Mouse (Mus musculus) lung, postnatal 0 days (tissue): ENCODE data around the gene Cbx3. TPM values are rescaled to one million over a fixed set of nuclear protein-coding genes. Genes with fewer than 3 reads are reported as not detected.

Experiments
- ATAC-seq: fragments of 200-750 bp; cut with Nextera tagmentation; 2 replicates; pipeline ENCODE4 v1.8.0; 2017; ENCODE audit warnings: moderate library complexity
- DNase-seq: peaks from one replicate; pipeline ENCODE4 v3.0.0-alpha.2; 2016; ENCODE audit warnings: low spot score
- H3K27ac ChIP-seq: fragments of 300-500 bp; sonication (generic); 2 replicates; pipeline ENCODE4 v1.5.1; 2014; ENCODE audit warnings: antibody characterized with exemption, mild to moderate bottlenecking, low read length, mixed read lengths
- H3K27me3 ChIP-seq: fragments of 300-500 bp; sonication (generic); replicated peaks from 2 replicates; pipeline ENCODE4 v1.6.1; 2014; ENCODE audit warnings: low read length, mixed read lengths; ENCODE audit not compliant: insufficient read depth
- H3K36me3 ChIP-seq: fragments of 300-500 bp; sonication (generic); 2 replicates; pipeline ENCODE4 v1.6.1; 2014; ENCODE audit warnings: low read length, mixed read lengths; ENCODE audit not compliant: insufficient read depth
- H3K4me1 ChIP-seq: fragments of 300-500 bp; sonication (generic); 2 replicates; pipeline ENCODE4 v1.6.1; 2014; ENCODE audit warnings: antibody characterized with exemption, low read depth, low read length, mixed read lengths; ENCODE audit not compliant: insufficient read depth
- H3K4me2 ChIP-seq: fragments of 300-500 bp; sonication (generic); replicated peaks from 2 replicates; pipeline ENCODE4 v1.6.1; 2014; ENCODE audit warnings: low read depth, mild to moderate bottlenecking, low read length, moderate library complexity, mixed read lengths
- H3K4me3 ChIP-seq: fragments of 300-500 bp; sonication (generic); 2 replicates; pipeline ENCODE4 v1.5.1; 2014; ENCODE audit warnings: low read depth, low read length
- H3K9ac ChIP-seq: fragments of 300-500 bp; sonication (generic); replicated peaks from 2 replicates; pipeline ENCODE4 v1.6.1; 2014; ENCODE audit warnings: low read depth, mild to moderate bottlenecking
- H3K9me3 ChIP-seq: fragments of 300-500 bp; sonication (generic); 2 replicates; pipeline ENCODE4 v1.6.1; 2016; ENCODE audit warnings: low read length, mixed read lengths
- CTCF ChIP-seq: IDR thresholded peaks from 2 replicates; pipeline ENCODE4 v1.5.1; 2016; ENCODE audit warnings: antibody characterized with exemption, mild to moderate bottlenecking
- EP300 ChIP-seq: IDR thresholded peaks from 2 replicates; pipeline ENCODE4 v1.6.1; 2016; ENCODE audit warnings: antibody characterized with exemption, mild to moderate bottlenecking, control low read depth
- WGBS: fragments of 180-500 bp; shearing (Covaris S2); extraction: QIAGEN DNeasy Blood & Tissue Kit; methylation state at CpG from one replicate; pipeline ENCODE4 v1.1.7; 2014; 5-methylcytosine and 5-hydroxymethylcytosine counted together
- polyA plus RNA-seq: library from polyadenylated mRNA; unstranded; fragments of >200 nt; fragmentation: Nextera tagmentation; extraction: Ambion mirVana; gene quantifications from 2 replicates; pipeline ENCODE4 v1.2.1, GENCODE M21; 2015

The Cbx3 gene
- polyA plus RNA-seq, 1 experiment from 2014 or later, result 240 TPM

- Histone ChIP-seq H3K27me3 (no peaks in the 10 kb centered on the region), H3K27ac (no peak overlapping the region), H3K9ac (no peak overlapping the region), H3K4me1 (no peaks in the 10 kb centered on the region), H3K36me3 (peaks cover 9% of the 10 kb centered on the region), H3K9me3 (no peaks in the 10 kb centered on the region; the same call in 1 of the 2 replicates), H3K4me2 (no peak overlapping the region), H3K4me3 (no peak overlapping the region)
- 92% methylated on average over 5 of the region's 5 CpGs for WGBS
- TF ChIP-seq EP300 (no peak), CTCF (no peak)
- DNase-seq, result no peak
- ATAC-seq, result no peak
Observed at GRCm38 (mm10) chr6:51486731-51487130, 16.6 kb downstream of the Cbx3 start.

- no peak for ATAC-seq
- 55% methylated on average over 2 of the region's 2 CpGs for WGBS
Observed at GRCm38 (mm10) chr6:51489787-51490186, 19.6 kb downstream of the Cbx3 start.

GRCm38 (mm10) chr6:51497321-51498111, 27.4 kb downstream of the Cbx3 start:
- no peak overlapping the region for H3K27ac ChIP-seq
- no peaks in the 10 kb centered on the region for H3K9me3 ChIP-seq
- ATAC-seq (no peak), DNase-seq (no peak)
- no peaks in the 10 kb centered on the region for H3K4me1 ChIP-seq
- H3K9ac ChIP-seq, result no peak overlapping the region
- WGBS, result 63% methylated on average over 8 of the region's 8 CpGs
- TF ChIP-seq EP300 (no peak), CTCF (no peak)
- no peak overlapping the region for H3K4me3 ChIP-seq
- H3K27me3 ChIP-seq, result no peaks in the 10 kb centered on the region
- H3K36me3 ChIP-seq, result no peaks in the 10 kb centered on the region
- no peak overlapping the region for H3K4me2 ChIP-seq

More at GRCm38 (mm10) chr6:51489787-51490186, 19.6 kb downstream of the Cbx3 start:
- no peak overlapping the region for H3K27ac ChIP-seq
- no peaks in the 10 kb centered on the region for H3K4me1 ChIP-seq
- no peaks in the 10 kb centered on the region for H3K27me3 ChIP-seq
- no peak overlapping the region for H3K4me3 ChIP-seq
- no peaks in the 10 kb centered on the region for H3K36me3 ChIP-seq
- no peak overlapping the region for H3K4me2 ChIP-seq
- DNase-seq, result no peak
- no peak overlapping the region for H3K9ac ChIP-seq
- TF ChIP-seq EP300 (no peak), CTCF (no peak)
- H3K9me3 ChIP-seq, result no peaks in the 10 kb centered on the region; the same call in 1 of the 2 replicates

- H3K27me3 ChIP-seq, result no peaks in the 10 kb centered on the region
- H3K4me3 ChIP-seq, result no peak overlapping the region
- no peak overlapping the region for H3K4me2 ChIP-seq
- no peaks in the 10 kb centered on the region for H3K9me3 ChIP-seq
- no peak for TF ChIP-seq EP300
- no peak for TF ChIP-seq CTCF
- H3K36me3 ChIP-seq, result no peaks in the 10 kb centered on the region
- H3K27ac ChIP-seq, result no peak overlapping the region
- DNase-seq, result no peak
- no peak for ATAC-seq
- 53% methylated on average over 1 of the region's 1 CpGs for WGBS
- H3K4me1 ChIP-seq, result no peaks in the 10 kb centered on the region
- no peak overlapping the region for H3K9ac ChIP-seq
Observed at GRCm38 (mm10) chr6:51505671-51506070, 35.5 kb downstream of the Cbx3 start.

DNA sequence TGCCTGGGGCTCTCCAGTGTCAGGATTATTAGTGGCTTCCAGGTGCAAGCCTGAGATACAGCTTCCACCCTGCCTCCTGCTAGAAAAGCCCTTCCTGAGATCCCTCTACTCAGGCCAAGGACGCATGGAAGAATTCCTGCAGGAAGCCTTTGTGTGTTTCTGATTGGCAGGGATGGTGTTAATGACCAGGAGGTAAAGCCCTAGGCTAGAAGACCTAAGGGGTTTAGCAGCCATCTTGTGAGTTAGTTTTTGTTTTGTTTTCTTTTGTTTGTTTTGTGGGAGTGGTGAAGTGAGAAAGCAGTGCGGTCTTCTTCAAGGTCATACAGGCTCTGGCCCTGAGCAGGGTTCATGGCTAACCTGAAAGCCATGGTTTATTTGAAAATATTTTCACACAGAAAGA, 37.4 kb downstream of the Cbx3 start:
- WGBS, result 65% methylated on average over 2 of the region's 2 CpGs
- DNase-seq, result no peak
- TF ChIP-seq EP300 (no peak), CTCF (no peak)

DNA sequence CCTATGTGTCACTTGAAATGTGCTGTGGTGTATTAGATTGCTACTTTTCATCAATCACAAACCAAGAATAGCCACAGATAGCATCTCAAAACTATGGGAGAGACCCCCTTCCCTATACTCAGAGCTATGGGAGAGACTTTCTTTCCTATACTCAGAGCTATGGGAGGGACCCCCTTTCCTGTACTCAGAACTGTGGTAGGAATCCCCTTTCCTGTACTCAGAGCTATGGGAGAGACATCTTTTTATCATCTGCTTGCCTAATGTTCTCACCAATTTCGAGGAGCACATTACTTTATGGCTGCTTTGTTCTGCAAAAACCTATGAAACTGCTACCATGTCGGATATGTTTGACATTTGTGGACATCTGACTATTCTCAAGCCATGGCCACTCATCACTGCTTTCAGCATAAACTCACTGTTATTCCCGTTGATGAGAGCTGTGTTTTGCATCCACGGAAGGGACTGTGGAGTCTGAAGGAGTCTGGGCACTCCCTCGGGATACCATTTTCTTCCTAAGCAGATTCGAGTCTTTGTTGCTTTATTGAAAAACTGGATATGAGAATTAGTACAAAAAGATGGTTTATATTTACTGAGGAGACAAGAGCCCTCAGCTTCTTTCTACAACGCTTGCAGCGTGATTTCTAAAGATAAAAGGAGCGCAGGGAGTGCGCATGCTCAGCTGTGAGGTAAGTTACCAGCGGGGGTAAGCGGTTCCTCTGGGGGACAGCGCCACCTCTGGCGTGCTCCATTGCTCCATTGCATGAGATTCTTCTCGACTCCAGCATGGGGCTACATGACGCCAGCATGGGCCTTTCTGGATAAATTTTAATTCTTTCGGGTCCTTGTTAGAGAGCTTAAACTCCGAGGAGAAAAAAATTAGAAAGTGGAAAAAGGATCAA, 38.8 kb downstream of the Cbx3 start:
- Histone ChIP-seq H3K4me3 (no peak overlapping the region), H3K36me3 (no peaks in the 10 kb centered on the region), H3K9me3 (no peaks in the 10 kb centered on the region), H3K4me2 (peak overlapping the region; percentile 37), H3K27ac (no peak overlapping the region), H3K9ac (no peak overlapping the region), H3K4me1 (no peaks in the 10 kb centered on the region), H3K27me3 (no peaks in the 10 kb centered on the region)
- DNase-seq (peak; percentile 91), ATAC-seq (peak; percentile 70; the same call in 1 of the 2 replicates)
- 23% methylated on average over 18 of the region's 18 CpGs for WGBS
- TF ChIP-seq CTCF (peak; percentile 85), EP300 (no peak)

More for the DNA sequence above, 37.4 kb downstream of the Cbx3 start:
- H3K27ac ChIP-seq, result no peak overlapping the region
- no peak for ATAC-seq
- no peaks in the 10 kb centered on the region for H3K36me3 ChIP-seq
- no peak overlapping the region for H3K9ac ChIP-seq
- H3K27me3 ChIP-seq, result no peaks in the 10 kb centered on the region
- no peak overlapping the region for H3K4me3 ChIP-seq
- no peaks in the 10 kb centered on the region for H3K4me1 ChIP-seq
- no peak overlapping the region for H3K4me2 ChIP-seq
- no peaks in the 10 kb centered on the region for H3K9me3 ChIP-seq
